8 mouse cellular contexts compared by ENCODE assay signal in genomic region chr11:98960313-98960906, GRCm38 (mm10). TPM values are rescaled to one million over a fixed set of nuclear protein-coding genes. Genes with fewer than 3 reads are reported as not detected.
A peak's percentile ranks its signal among the peaks of the same experiment; 100 is the strongest.
DNase-seq lines count a peak whose midpoint lies in the region; ATAC-seq and TF ChIP-seq lines count a peak whose summit lies in the region.

No protein-coding gene starts in this region.

- H3K9me3 ChIP-seq in lung, embryonic 14.5 days (ENCODE audit: low read depth, low read length): no peaks in the 10 kb centered on the region

- H3K4me2 ChIP-seq in lung, embryonic 14.5 days: peak overlapping the region; percentile 100

- peak; percentile 34 for DNase-seq in cerebellum, adult 8-10 months
- DNase-seq in cerebellum, adult 11-12 months: no peak
- DNase-seq in heart, adult 18-20 months: peak; percentile 86 to 89
- DNase-seq in kidney, adult 11 months: peak; percentile 62
- DNase-seq in lung, embryonic 14.5 days: peak; percentile 88
- DNase-seq in ovary, postnatal 36 days (ENCODE audit: low spot score): peak; percentile 81
- no peak for DNase-seq in frontal cortex, postnatal 14 days (ENCODE audit: low spot score in 2 of 2)

- ATAC-seq in lung, embryonic 14.5 days (ENCODE audit: insufficient read depth): peak; percentile 7

- peaks cover 28% of the 10 kb centered on the region for H3K4me1 ChIP-seq in brown adipose tissue, adult 24 weeks (ENCODE audit: control insufficient read depth, insufficient read depth, insufficient read length, low read length)
- peaks cover 33% of the 10 kb centered on the region for H3K4me1 ChIP-seq in lung, embryonic 14.5 days (ENCODE audit: insufficient read depth)

- H3K36me3 ChIP-seq in lung, embryonic 14.5 days (ENCODE audit: insufficient read depth): peaks cover 14% of the 10 kb centered on the region

- WGBS in lung, embryonic 14.5 days: under 1% methylated on average over 52 of the region's 53 CpGs

- H3K4me3 ChIP-seq in brown adipose tissue, adult 24 weeks (ENCODE audit: insufficient read depth, low read depth, low read length): peak overlapping the region; percentile 78
- H3K4me3 ChIP-seq in lung, embryonic 14.5 days (ENCODE audit: low read depth, low read length): peak overlapping the region; percentile 71

- H3K27ac ChIP-seq in brown adipose tissue, adult 24 weeks (replicated peaks; ENCODE audit: low read depth, low read length): peak overlapping the region; percentile 70
- peak overlapping the region; percentile 82 for H3K27ac ChIP-seq in lung, embryonic 14.5 days (ENCODE audit: low read depth)

- H3K27me3 ChIP-seq in lung, embryonic 14.5 days (ENCODE audit: insufficient read depth, low read length): no peaks in the 10 kb centered on the region

- H3K9ac ChIP-seq in lung, embryonic 14.5 days: peak overlapping the region; percentile 72

- no peak for TF ChIP-seq CTCF in lung, embryonic 14.5 days (IDR thresholded peaks at IDR 0.05; ENCODE audit: low read depth)

RNA-seq across cellular contexts. Expression of gene Gjd3, which starts 22.4 kb away (rescaled TPM):
- polyA plus RNA-seq in brown adipose tissue, adult 24 weeks (2012; ENCODE audit: insufficient read depth, insufficient read length, missing spikeins): not detected in 2 replicates
- total RNA-seq in heart, adult 18-20 months (2021): under 1 TPM; 0.36 to 0.45 TPM
- 0.31 TPM in 1 of 2 replicates, not detected in the other for polyA plus RNA-seq in lung, embryonic 14.5 days (2014; fragmentation: Nextera tagmentation; extraction: Ambion mirVana)

RNA-seq across cellular contexts. Expression of gene Rara, which starts 32.8 kb away (rescaled TPM):
- polyA plus RNA-seq in brown adipose tissue, adult 24 weeks (2012; ENCODE audit: insufficient read depth, insufficient read length, missing spikeins): 3.2 and 5.5 TPM in 2 replicates
- 10 to 100 TPM in 1 of 2 experiments, 1 to 10 TPM in 1; 8.7 to 10.1 TPM for total RNA-seq in heart, adult 18-20 months (2021)
- polyA plus RNA-seq in lung, embryonic 14.5 days (2014; fragmentation: Nextera tagmentation; extraction: Ambion mirVana): 43.2 and 45.3 TPM in 2 replicates

RNA-seq across cellular contexts. Expression of gene Cdc6, which starts 52.8 kb away (rescaled TPM):
- 0.28 and 1.7 TPM in 2 replicates for polyA plus RNA-seq in brown adipose tissue, adult 24 weeks (2012; ENCODE audit: insufficient read depth, insufficient read length, missing spikeins)
- total RNA-seq in heart, adult 18-20 months (2021): under 1 TPM; 0.40 to 0.41 TPM
- polyA plus RNA-seq in lung, embryonic 14.5 days (2014; fragmentation: Nextera tagmentation; extraction: Ambion mirVana): 47.0 and 48.1 TPM in 2 replicates

Comparison
In these comparisons a context has a peak if more than half of its experiments do, and no peak if none do; other contexts are left out.
1. DNase-seq: peak in cerebellum, adult 8-10 months (single experiment), heart, adult 18-20 months (2 of 2), kidney, adult 11 months (single experiment), lung, embryonic 14.5 days (single experiment) and ovary, postnatal 36 days (single experiment); none in cerebellum, adult 11-12 months (single experiment) and frontal cortex, postnatal 14 days (0 of 2).
2. RNA of gene Cdc6, which starts 52.8 kb away (polyA plus RNA-seq): 47.0 to 48.1 TPM in lung, embryonic 14.5 days; 0.28 to 1.7 TPM in brown adipose tissue, adult 24 weeks; every median in the first group is over 10 times any median in the second.